Mouse (Mus musculus) kidney, adult 9 months (tissue): ENCODE data around the gene Tra2a.

Experiments
- DNase-seq: peaks from one replicate; pipeline ENCODE4 v3.0.0; 2022

Tra2a gene

GRCm38 (mm10) chr6:49228126-49228679 lies 35.6 kb downstream of the Tra2a start:
- peak; percentile 53 for DNase-seq

GRCm38 (mm10) chr6:49227184-49227735 lies 36.6 kb downstream of the Tra2a start:
- no peak for DNase-seq

- no peak for DNase-seq
These were observed 38.1 kb downstream of the Tra2a start for GRCm38 (mm10) chr6:49225728-49226123.

GRCm38 (mm10) chr6:49224923-49225727 lies 38.7 kb downstream of the Tra2a start:
- DNase-seq, result no peak

GRCm38 (mm10) chr6:49221906-49222305 lies 41.9 kb downstream of the Tra2a start:
- DNase-seq, result no peak

- DNase-seq, result no peak
These were observed 43.8 kb downstream of the Tra2a start for GRCm38 (mm10) chr6:49219920-49220604.

- DNase-seq, result no peak
These were observed 44.8 kb downstream of the Tra2a start for GRCm38 (mm10) chr6:49219001-49219560.

- DNase-seq, result peak; percentile 32
These were observed 45.5 kb downstream of the Tra2a start for GRCm38 (mm10) chr6:49218275-49218802.

- DNase-seq, result peak; percentile 48
These were observed 46.1 kb downstream of the Tra2a start for GRCm38 (mm10) chr6:49217581-49218274.

GRCm38 (mm10) chr6:49216811-49217542 lies 46.9 kb downstream of the Tra2a start:
- no peak for DNase-seq

- DNase-seq, result no peak
These were observed 47.9 kb downstream of the Tra2a start for GRCm38 (mm10) chr6:49215748-49216585.

GRCm38 (mm10) chr6:49214928-49215747 lies 48.7 kb downstream of the Tra2a start, which contains the start of gene Igf2bp3:
Gene Igf2bp3, minus strand, starts transcription at chr6:49214957.
- no peak for DNase-seq

GRCm38 (mm10) chr6:49214086-49214927 lies 49.5 kb downstream of the Tra2a start:
- DNase-seq, result no peak

- DNase-seq, result no peak
These were observed 50.2 kb downstream of the Tra2a start for GRCm38 (mm10) chr6:49213581-49214085.

GRCm38 (mm10) chr6:49212931-49213580 lies 50.8 kb downstream of the Tra2a start:
- DNase-seq, result no peak

- DNase-seq, result no peak
These were observed 51.7 kb downstream of the Tra2a start for GRCm38 (mm10) chr6:49212141-49212540.

GRCm38 (mm10) chr6:49211596-49211995 lies 52.2 kb downstream of the Tra2a start:
- DNase-seq, result no peak
